Mouse (Mus musculus) MEL-GATA-1-ER (cell line): ENCODE measurements at regions not wholly inside any gene's neighbourhood (a gene's known extent, or its start where the extent isn't known, plus 50 kb on each side); places are given as distances from the start of the nearest gene placed in this dataset.

Experiments
- DNase-seq: peaks from one replicate; pipeline ENCODE4 v3.0.0-alpha.2; 2012; ENCODE audit warnings: low read depth; ENCODE audit errors: extremely low read depth

GRCm38 (mm10) chr10:42131798-42132197 lies 113.6 kb upstream of the Armc2 start:
- no peak for DNase-seq

GRCm38 (mm10) chr10:42131298-42131697 lies 113.1 kb upstream of the Armc2 start:
- DNase-seq: no peak

- no peak for DNase-seq
Measured at GRCm38 (mm10) chr10:42127865-42128419, 109.7 kb upstream of the Armc2 start.

- no peak for DNase-seq
Measured at GRCm38 (mm10) chr10:42126816-42127215, 108.6 kb upstream of the Armc2 start.

- no peak for DNase-seq
Measured at GRCm38 (mm10) chr10:42122768-42123635, 104.8 kb upstream of the Armc2 start.

- no peak for DNase-seq
Measured at GRCm38 (mm10) chr10:42121984-42122383, 103.7 kb upstream of the Armc2 start.

- no peak for DNase-seq
Measured at GRCm38 (mm10) chr10:42119326-42119725, 101.1 kb upstream of the Armc2 start.

GRCm38 (mm10) chr10:42118361-42119188 lies 100.3 kb upstream of the Armc2 start:
- DNase-seq: no peak

- DNase-seq: no peak
Measured at GRCm38 (mm10) chr10:42117523-42117922, 99.3 kb upstream of the Armc2 start.

- DNase-seq: no peak
Measured at GRCm38 (mm10) chr10:42115920-42116298, 97.7 kb upstream of the Armc2 start.

- DNase-seq: no peak
Measured at GRCm38 (mm10) chr10:42115224-42115919, 97.1 kb upstream of the Armc2 start.

GRCm38 (mm10) chr10:42110704-42111103 lies 92.5 kb upstream of the Armc2 start:
- DNase-seq: no peak

GRCm38 (mm10) chr10:42108294-42109014 lies 90.2 kb upstream of the Armc2 start:
- no peak for DNase-seq

- no peak for DNase-seq
Measured at GRCm38 (mm10) chr10:42107437-42108293, 89.4 kb upstream of the Armc2 start.

- DNase-seq: no peak
Measured at GRCm38 (mm10) chr10:42106611-42107010, 88.4 kb upstream of the Armc2 start.

- no peak for DNase-seq
Measured at GRCm38 (mm10) chr10:42105083-42105482, 86.8 kb upstream of the Armc2 start.

GRCm38 (mm10) chr10:42102320-42102719 lies 84.1 kb upstream of the Armc2 start:
- no peak for DNase-seq

GRCm38 (mm10) chr10:42101096-42101495 lies 82.9 kb upstream of the Armc2 start:
- DNase-seq: no peak

GRCm38 (mm10) chr10:42096924-42097323 lies 78.7 kb upstream of the Armc2 start:
- no peak for DNase-seq

- DNase-seq: no peak
Measured at GRCm38 (mm10) chr10:42095986-42096385, 77.7 kb upstream of the Armc2 start.
